Mouse (Mus musculus) brain, embryonic 14.5 days (tissue): Measurements from ENCODE around the gene Gm43552. TPM values are rescaled to one million over a fixed set of nuclear protein-coding genes. Genes with fewer than 3 reads are reported as not detected.
"Not testable (repeated sequence)": the region's sequence is repeated elsewhere in the genome, so short reads cannot be mapped to it uniquely, and the experiment has no call there.

ENCODE experiments used
- DNase-seq: peaks from one replicate; pipeline ENCODE4 v3.0.0-alpha.2; 2011; ENCODE audit warnings: low read depth
- CTCF ChIP-seq: fragments of 200-500 bp; IDR thresholded peaks from 2 replicates; pipeline ENCODE4 v1.5.1; 2012; ENCODE audit warnings: inconsistent platforms, mild to moderate bottlenecking, moderate library complexity, borderline replicate concordance; ENCODE audit not compliant: insufficient read depth, insufficient read length; ENCODE audit errors: extremely low read depth
- POLR2A ChIP-seq: fragments of 200-500 bp; IDR thresholded peaks from 2 replicates; pipeline ENCODE4 v1.6.1; 2012; ENCODE audit warnings: mild to moderate bottlenecking, inconsistent platforms, borderline replicate concordance; ENCODE audit not compliant: poor library complexity, insufficient read depth, insufficient read length, severe bottlenecking; ENCODE audit errors: extremely low read depth
- polyA plus RNA-seq: library from polyadenylated mRNA; depleted of rRNA; stranded (reverse); fragments of >200 nt; gene quantifications from 2 replicates; pipeline ENCODE4 v1.2.3, GENCODE M21; 2012; rRNA removed

The Gm43552 gene
- polyA plus RNA-seq = not detected in 2 replicates

GRCm38 (mm10) chr5:65492716-65493531, at the start of gene Gm43552:
Gene Gm43552 (minus strand): TSS chr5:65492833.
- peak; percentile 79; the same call in 1 of the 2 replicates for TF ChIP-seq POLR2A
- no peak for TF ChIP-seq CTCF

GRCm38 (mm10) chr5:65541889-65542288, 49.3 kb upstream of the Gm43552 start:
- no peak for DNase-seq
- TF ChIP-seq POLR2A (no peak), CTCF (no peak)

More at GRCm38 (mm10) chr5:65492716-65493531, at the start of gene Gm43552:
- peak; percentile 96 for DNase-seq

GRCm38 (mm10) chr5:65539786-65540185, 47.2 kb upstream of the Gm43552 start:
- TF ChIP-seq POLR2A (no peak), CTCF (no peak)
- DNase-seq = no peak

GRCm38 (mm10) chr5:65538829-65539228, 46.2 kb upstream of the Gm43552 start:
- TF ChIP-seq CTCF (no peak), POLR2A (no peak)
- peak; percentile 3 for DNase-seq

- peak; percentile 35 for DNase-seq
- TF ChIP-seq POLR2A (no peak), CTCF (no peak)
These were observed 45.5 kb upstream of the Gm43552 start for GRCm38 (mm10) chr5:65538121-65538520.

- peak; percentile 77 for DNase-seq
- no peak for TF ChIP-seq CTCF
These were observed 44.9 kb upstream of the Gm43552 start for GRCm38 (mm10) chr5:65537420-65538071.

GRCm38 (mm10) chr5:65536751-65537419, 44.3 kb upstream of the Gm43552 start, which contains the start of the genes Smim14 and Ube2k:
Gene Smim14 (minus strand): TSS chr5:65537184.
Gene Ube2k (plus strand): TSS chr5:65537233.
- TF ChIP-seq POLR2A = peak; percentile 95
- no peak for TF ChIP-seq CTCF
- peak; percentile 96 for DNase-seq

GRCm38 (mm10) chr5:65536068-65536465, 43.4 kb upstream of the Gm43552 start:
- not testable (repeated sequence) for DNase-seq

GRCm38 (mm10) chr5:65535457-65536067, 42.9 kb upstream of the Gm43552 start:
- DNase-seq = peak; percentile 73
- no peak for TF ChIP-seq POLR2A
- no peak; the same call in 1 of the 2 replicates for TF ChIP-seq CTCF

- TF ChIP-seq POLR2A = no peak
- no peak for DNase-seq
These were observed 41.9 kb upstream of the Gm43552 start for GRCm38 (mm10) chr5:65534496-65534895.

GRCm38 (mm10) chr5:65531283-65531682, 38.6 kb upstream of the Gm43552 start:
- no peak for DNase-seq

GRCm38 (mm10) chr5:65525674-65526443, 33.2 kb upstream of the Gm43552 start:
- DNase-seq = peak; percentile 35
- no peak for TF ChIP-seq POLR2A
- peak; percentile 15; the same call in 1 of the 2 replicates for TF ChIP-seq CTCF

More at GRCm38 (mm10) chr5:65531283-65531682, 38.6 kb upstream of the Gm43552 start:
- TF ChIP-seq CTCF = no peak
- TF ChIP-seq POLR2A = no peak
